In the genomic region with DNA sequence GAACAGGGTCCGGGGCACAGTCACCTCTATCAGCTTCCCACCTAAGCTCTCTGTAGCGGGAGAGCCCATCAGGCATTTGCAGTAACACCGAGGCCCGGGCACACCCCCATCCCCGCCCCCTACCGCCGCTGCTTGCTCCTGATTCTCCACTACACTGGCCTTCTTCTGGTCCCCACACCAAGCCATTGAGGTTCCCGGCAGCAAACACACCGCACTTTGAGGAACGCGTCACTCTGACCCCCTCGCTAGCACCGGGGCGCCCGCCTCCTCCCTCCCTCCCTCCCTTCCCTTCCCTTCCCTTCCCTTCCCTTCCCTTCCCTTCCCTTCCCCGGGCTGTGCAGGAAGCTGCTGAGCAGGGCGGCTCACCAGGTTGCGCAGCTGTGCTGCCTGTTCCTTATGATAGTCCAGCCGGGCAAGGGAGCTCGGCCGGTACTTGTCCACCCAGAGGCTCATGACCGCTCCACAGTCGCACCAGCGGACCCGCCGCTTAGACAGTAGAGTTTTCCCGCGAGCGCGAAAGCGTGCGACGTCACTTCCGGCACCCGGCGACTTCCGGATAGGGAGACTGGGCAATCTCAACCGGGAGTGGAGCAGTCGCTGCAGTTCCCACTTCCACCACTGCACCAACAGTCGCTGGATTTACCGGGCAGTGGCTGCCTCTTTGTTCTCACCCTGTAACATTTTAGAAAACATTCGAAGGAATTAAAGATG, we compare ENCODE assay signal across 8 mouse cellular contexts. TPM values are rescaled to one million over a fixed set of nuclear protein-coding genes. Genes with fewer than 3 reads are reported as not detected.
DNase-seq lines count a peak whose midpoint lies in the region; ATAC-seq and TF ChIP-seq lines count a peak whose summit lies in the region.

Gene Rfc3 (minus strand): TSS at position 543 of the 711 bp plus-strand sequence.

- H3K9me3 ChIP-seq in hindbrain, postnatal 0 days (ENCODE audit: low read length): no peaks in the 10 kb centered on the region

- under 1% methylated on average over 42 of the region's 42 CpGs for WGBS in hindbrain, postnatal 0 days

- peaks cover 7% of the 10 kb centered on the region for H3K4me1 ChIP-seq in hindbrain, postnatal 0 days (ENCODE audit: insufficient read depth, low read length)

- intact Hi-C loops in gastrocnemius, adult 2 months (cut with DNase I): no loop called here
- intact Hi-C loops in left cerebral cortex, adult 2 months (cut with DNase I): loop anchor here (5.0 kb wide), 1 partner anchor 284 kb away; no protein-coding TSS in a partner anchor

- no peaks in the 10 kb centered on the region for H3K27me3 ChIP-seq in hindbrain, postnatal 0 days (ENCODE audit: insufficient read depth, low read length)

- TF ChIP-seq CTCF in gastrocnemius, adult 2 months (IDR thresholded peaks at IDR 0.05): peak; percentile 90
- peak; percentile 93 for TF ChIP-seq CTCF in hindbrain, postnatal 0 days (IDR thresholded peaks at IDR 0.05; ENCODE audit: low read depth)
- peak; percentile 97 for TF ChIP-seq CTCF in left cerebral cortex, adult 2 months (IDR thresholded peaks at IDR 0.05)

- H3K9ac ChIP-seq in hindbrain, postnatal 0 days (replicated peaks; ENCODE audit: low read length): peak within 1 kb of the TSS; percentile 63

- peak within 1 kb of the TSS; percentile 83 for H3K4me3 ChIP-seq in gastrocnemius, adult 2 months
- peak within 1 kb of the TSS; percentile 65 for H3K4me3 ChIP-seq in hindbrain, postnatal 0 days (ENCODE audit: low read length)
- H3K4me3 ChIP-seq in left cerebral cortex, adult 2 months: peak within 1 kb of the TSS; percentile 58

- ATAC-seq in common myeloid progenitor, adult 5-6 weeks (replicated peaks; ENCODE audit: low read depth, poor library complexity, severe bottlenecking): peak; percentile 99
- peak; percentile 99 for ATAC-seq in hindbrain, postnatal 0 days
- peak; percentile 97 for ATAC-seq in megakaryocyte, adult 5-6 weeks (ENCODE audit: poor library complexity, severe bottlenecking)

- peaks cover 17% of the 10 kb centered on the region for H3K36me3 ChIP-seq in hindbrain, postnatal 0 days (ENCODE audit: insufficient read depth, low read length)

- H3K4me2 ChIP-seq in hindbrain, postnatal 0 days (ENCODE audit: low read depth, low read length): peak within 1 kb of the TSS; percentile 71

- peak; percentile 96 for DNase-seq in ZHBTc4 (ENCODE audit: low read depth, low spot score)
- DNase-seq in gastrocnemius, adult 2 months: peak; percentile 96
- peak; percentile 98 for DNase-seq in hindbrain, postnatal 0 days (ENCODE audit: low spot score)
- DNase-seq in left cerebral cortex, adult 2 months (ENCODE audit: extremely low spot score in 1 of 2, low spot score in 2 of 2): peak; percentile 91 to 94
- peak; percentile 96 to 97 for DNase-seq in right cerebral cortex, adult 2 months (ENCODE audit: low spot score in 2 of 2)
- peak; percentile 97 for DNase-seq in urinary bladder, postnatal 14 days (ENCODE audit: low spot score)

- H3K27ac ChIP-seq in gastrocnemius, adult 2 months: peak within 1 kb of the TSS; percentile 81
- peak within 1 kb of the TSS; percentile 74 for H3K27ac ChIP-seq in hindbrain, postnatal 0 days
- no peak within 1 kb of the TSS for H3K27ac ChIP-seq in left cerebral cortex, adult 2 months

RNA-seq across cellular contexts. Expression of gene Rfc3, which starts in this region (rescaled TPM):
- 42.5 and 52.3 TPM in 2 replicates for total RNA-seq in common myeloid progenitor, adult 5-6 weeks (2017)
- 1 to 10 TPM; 2.4 to 3.1 TPM for total RNA-seq in gastrocnemius, adult 2 months (2021)
- 25.8 and 38.5 TPM in 2 replicates for total RNA-seq in hindbrain, postnatal 0 days (2014; rRNA removed)
- polyA plus RNA-seq in hindbrain, postnatal 0 days (2015; fragmentation: Nextera tagmentation; extraction: Ambion mirVana): 63.4 and 63.9 TPM in 2 replicates
- total RNA-seq in left cerebral cortex, adult 2 months (2021): 10 to 100 TPM in 1 of 2 experiments, 1 to 10 TPM in 1; 9.8 to 11.4 TPM
- 51.6 and 65.9 TPM in 2 replicates for total RNA-seq in megakaryocyte, adult 5-6 weeks (2015)
- 33.9 and 40.2 TPM in 2 replicates for total RNA-seq in megakaryocyte, adult 5-6 weeks (2017)
